Mouse (Mus musculus) limb, embryonic 12.5 days (tissue): ENCODE results near the gene Wiz. TPM values are rescaled to one million over a fixed set of nuclear protein-coding genes. Genes with fewer than 3 reads are reported as not detected.

Experiments used
- ATAC-seq: fragments of 200-750 bp; cut with Nextera tagmentation; 2 replicates; pipeline ENCODE4 v1.8.0; 2017; ENCODE audit warnings: low read depth, moderate TSS enrichment; ENCODE audit not compliant: insufficient number of reproducible peaks, insufficient read depth, low FRiP score, low TSS enrichment
- H3K27ac ChIP-seq: fragments of 300-500 bp; sonication (generic); 2 replicates; pipeline ENCODE4 v1.5.1; 2016; ENCODE audit warnings: mild to moderate bottlenecking, moderate library complexity
- H3K27me3 ChIP-seq: fragments of 300-500 bp; sonication (generic); 2 replicates; pipeline ENCODE4 v1.6.1; 2016; ENCODE audit warnings: mild to moderate bottlenecking, moderate library complexity
- H3K36me3 ChIP-seq: fragments of 300-500 bp; sonication (generic); 2 replicates; pipeline ENCODE4 v1.6.1; 2016; ENCODE audit warnings: mild to moderate bottlenecking, moderate library complexity
- H3K4me1 ChIP-seq: fragments of 300-500 bp; sonication (generic); replicated peaks from 2 replicates; pipeline ENCODE4 v1.6.1; 2016
- H3K4me2 ChIP-seq: fragments of 300-500 bp; sonication (generic); 2 replicates; pipeline ENCODE4 v1.6.1; 2016; ENCODE audit warnings: mild to moderate bottlenecking, moderate library complexity
- H3K4me3 ChIP-seq: fragments of 300-500 bp; sonication (generic); replicated peaks from 2 replicates; pipeline ENCODE4 v1.5.1; 2016; ENCODE audit warnings: mild to moderate bottlenecking
- H3K9ac ChIP-seq: fragments of 300-500 bp; sonication (generic); replicated peaks from 2 replicates; pipeline ENCODE4 v1.6.1; 2016; ENCODE audit warnings: mild to moderate bottlenecking, moderate library complexity
- H3K9me3 ChIP-seq: fragments of 300-500 bp; sonication (generic); 2 replicates; pipeline ENCODE4 v1.6.1; 2016; ENCODE audit warnings: mild to moderate bottlenecking, moderate library complexity
- WGBS: fragments of 180-500 bp; shearing (Covaris S2); methylation state at CpG from one replicate; pipeline ENCODE4 v1.1.7; 2016; 5-methylcytosine and 5-hydroxymethylcytosine counted together
- polyA plus RNA-seq: library from polyadenylated mRNA; unstranded; fragments of >200 nt; fragmentation: Nextera tagmentation; extraction: Ambion mirVana; gene quantifications from 2 replicates; pipeline ENCODE4 v1.2.1, GENCODE M21; 2016

Wiz gene
- polyA plus RNA-seq: 30.0 and 37.3 TPM in 2 replicates

- H3K27me3 ChIP-seq: peaks cover 39% of the 10 kb centered on the region
- H3K9ac ChIP-seq: peak within 1 kb of the TSS; percentile 73
- ATAC-seq: peak; percentile 73
- H3K4me2 ChIP-seq: peak within 1 kb of the TSS; percentile 99
- H3K4me3 ChIP-seq: peak within 1 kb of the TSS; percentile 73
- H3K27ac ChIP-seq: peak within 1 kb of the TSS; percentile 79
- peaks cover 21% of the 10 kb centered on the region for H3K36me3 ChIP-seq
- WGBS: 1% methylated on average over 32 of the region's 44 CpGs
- H3K9me3 ChIP-seq: no peaks in the 10 kb centered on the region
- H3K4me1 ChIP-seq: peaks cover 14% of the 10 kb centered on the region
These were observed at the start of gene Wiz for GRCm38 (mm10) chr17:32389101-32389659. Wiz (minus strand) TSS chr17:32389439.

GRCm38 (mm10) chr17:32437106-32437505, 47.9 kb upstream of the Wiz start:
- ATAC-seq: no peak
- no peaks in the 10 kb centered on the region for H3K36me3 ChIP-seq
- WGBS: 92% methylated on average over 4 of the region's 4 CpGs
- H3K4me1 ChIP-seq: no peaks in the 10 kb centered on the region
- no peak overlapping the region for H3K4me2 ChIP-seq
- H3K9ac ChIP-seq: no peak overlapping the region
- H3K9me3 ChIP-seq: no peaks in the 10 kb centered on the region
- H3K27ac ChIP-seq: no peak overlapping the region
- no peak overlapping the region for H3K4me3 ChIP-seq
- peaks cover 4% of the 10 kb centered on the region for H3K27me3 ChIP-seq

DNA sequence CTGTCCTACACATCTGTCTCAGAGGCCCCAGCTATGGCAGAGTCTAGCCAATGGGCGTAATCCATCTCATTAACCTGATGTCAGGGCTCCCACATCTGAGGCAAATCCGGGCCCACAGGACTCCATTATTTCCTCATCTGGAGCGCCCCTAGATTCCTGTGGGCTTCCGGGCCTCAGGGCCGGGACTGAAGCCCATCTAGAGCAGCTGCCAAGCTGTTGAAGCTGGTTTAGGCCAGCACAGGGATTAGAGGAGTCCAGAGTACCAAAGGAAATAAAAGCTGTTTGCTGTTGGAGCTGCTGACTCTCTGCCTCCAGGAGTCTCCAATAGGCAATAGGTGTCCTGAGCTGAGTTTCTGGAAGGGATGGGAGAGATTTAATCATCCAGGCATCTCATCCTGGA, 45.9 kb upstream of the Wiz start:
- Histone ChIP-seq H3K27ac (no peak overlapping the region), H3K9ac (no peak overlapping the region), H3K36me3 (no peaks in the 10 kb centered on the region), H3K27me3 (no peaks in the 10 kb centered on the region; the same call in 1 of the 2 replicates), H3K4me3 (no peak overlapping the region), H3K9me3 (no peaks in the 10 kb centered on the region), H3K4me1 (no peaks in the 10 kb centered on the region), H3K4me2 (no peak overlapping the region)
- no peak for ATAC-seq
- 68% methylated on average over 5 of the region's 5 CpGs for WGBS

DNA sequence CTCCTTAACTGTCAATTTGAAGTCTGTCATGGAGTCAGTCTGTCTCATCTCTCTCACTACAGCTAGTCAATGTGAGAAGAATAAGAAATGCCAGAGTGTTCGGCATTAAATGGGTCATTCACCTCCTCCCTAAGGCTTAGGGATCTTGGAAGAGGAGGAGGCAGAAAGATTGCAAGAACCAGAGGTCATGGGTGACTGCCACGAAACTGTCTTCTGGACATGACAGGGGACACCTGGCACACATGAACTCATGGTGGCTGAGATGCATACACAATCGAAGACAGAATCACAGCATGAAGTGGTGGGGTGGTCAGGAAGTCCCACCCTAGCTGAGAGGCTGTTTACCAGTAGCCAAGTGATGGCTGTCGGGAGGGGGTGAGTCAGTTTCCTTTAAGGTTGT, 45.1 kb upstream of the Wiz start:
- Histone ChIP-seq H3K27ac (no peak overlapping the region), H3K4me2 (no peak overlapping the region), H3K36me3 (no peaks in the 10 kb centered on the region), H3K4me1 (no peaks in the 10 kb centered on the region), H3K4me3 (no peak overlapping the region), H3K27me3 (no peaks in the 10 kb centered on the region; the same call in 1 of the 2 replicates), H3K9ac (no peak overlapping the region), H3K9me3 (no peaks in the 10 kb centered on the region)
- 70% methylated on average over 4 of the region's 4 CpGs for WGBS
- ATAC-seq: no peak

- Histone ChIP-seq H3K4me2 (no peak overlapping the region), H3K27ac (no peak overlapping the region), H3K27me3 (no peaks in the 10 kb centered on the region; the same call in 1 of the 2 replicates), H3K9me3 (no peaks in the 10 kb centered on the region), H3K4me1 (no peaks in the 10 kb centered on the region), H3K4me3 (no peak overlapping the region), H3K9ac (no peak overlapping the region), H3K36me3 (no peaks in the 10 kb centered on the region)
- no peak for ATAC-seq
- 61% methylated on average over 3 of the region's 3 CpGs for WGBS
These were observed 42.7 kb upstream of the Wiz start for GRCm38 (mm10) chr17:32431972-32432371.

- H3K4me2 ChIP-seq: no peak overlapping the region
These were observed 37.4 kb upstream of the Wiz start for GRCm38 (mm10) chr17:32426610-32427009.

DNA sequence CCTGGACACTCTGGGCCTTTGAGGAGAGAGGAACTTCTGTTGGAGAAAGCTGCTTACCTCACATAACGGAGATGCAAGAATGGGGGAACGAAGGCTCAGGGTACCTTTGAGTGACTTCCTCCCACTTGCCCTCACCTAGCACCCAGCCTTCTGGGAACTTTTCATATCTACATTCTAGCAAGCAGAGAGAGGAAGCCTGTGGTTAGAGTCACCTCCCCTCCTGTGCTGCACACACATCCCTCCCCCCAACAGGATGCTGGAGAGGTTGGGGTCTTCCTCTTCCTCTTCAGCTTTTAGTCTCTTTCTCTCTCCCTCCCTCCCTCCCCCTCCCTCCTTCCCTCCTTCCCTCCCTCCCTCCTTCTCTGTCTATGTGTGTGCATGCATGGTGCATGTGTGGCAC, 34.8 kb upstream of the Wiz start, which contains the start of gene Pglyrp2:
TSS of gene Pglyrp2 (minus strand) at position 134 of the 400 bp plus-strand sequence.
- H3K4me3 ChIP-seq: no peak within 1 kb of the TSS
- no peak within 1 kb of the TSS for H3K4me2 ChIP-seq
- H3K4me1 ChIP-seq: no peaks in the 10 kb centered on the region
- peaks cover 5% of the 10 kb centered on the region; the same call in 1 of the 2 replicates for H3K27me3 ChIP-seq
- WGBS: 88% methylated on average over 2 of the region's 2 CpGs
- no peak for ATAC-seq
- H3K27ac ChIP-seq: no peak within 1 kb of the TSS
- no peak within 1 kb of the TSS for H3K9ac ChIP-seq
- H3K36me3 ChIP-seq: no peaks in the 10 kb centered on the region
- H3K9me3 ChIP-seq: no peaks in the 10 kb centered on the region

More at GRCm38 (mm10) chr17:32426610-32427009, 37.4 kb upstream of the Wiz start:
- no peak for ATAC-seq
- Histone ChIP-seq H3K27me3 (no peaks in the 10 kb centered on the region), H3K4me1 (no peaks in the 10 kb centered on the region), H3K27ac (no peak overlapping the region), H3K9ac (no peak overlapping the region), H3K9me3 (no peaks in the 10 kb centered on the region), H3K4me3 (no peak overlapping the region), H3K36me3 (no peaks in the 10 kb centered on the region)

DNA sequence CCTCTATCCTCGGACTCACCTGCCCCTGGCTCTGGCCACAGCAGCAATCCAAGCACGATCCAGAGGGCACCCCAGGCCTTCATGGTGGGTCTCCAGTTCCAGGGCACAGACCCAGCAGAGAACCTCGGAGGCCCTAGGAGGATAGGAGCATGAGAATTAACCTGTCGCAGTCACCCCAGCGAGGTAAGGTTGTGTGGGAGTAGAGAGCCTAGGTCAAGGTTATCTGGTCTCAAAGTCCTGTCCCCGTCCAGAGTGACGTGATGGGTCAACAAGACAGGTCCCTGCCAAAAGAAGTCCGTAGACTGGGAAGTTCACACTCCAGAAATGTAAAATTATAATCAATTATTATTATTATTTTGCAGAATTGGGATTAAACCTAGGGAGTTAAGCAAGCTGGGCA, 31.5 kb upstream of the Wiz start:
- no peak overlapping the region for H3K27ac ChIP-seq
- peaks cover 33% of the 10 kb centered on the region for H3K27me3 ChIP-seq
- ATAC-seq: no peak
- 75% methylated on average over 8 of the region's 8 CpGs for WGBS
- H3K36me3 ChIP-seq: no peaks in the 10 kb centered on the region
- H3K9me3 ChIP-seq: no peaks in the 10 kb centered on the region
- H3K4me2 ChIP-seq: no peak overlapping the region
- no peak overlapping the region for H3K4me3 ChIP-seq
- H3K4me1 ChIP-seq: no peaks in the 10 kb centered on the region
- no peak overlapping the region for H3K9ac ChIP-seq

GRCm38 (mm10) chr17:32419989-32420388, 30.8 kb upstream of the Wiz start:
- Histone ChIP-seq H3K9me3 (no peaks in the 10 kb centered on the region), H3K27me3 (peaks cover 41% of the 10 kb centered on the region), H3K36me3 (no peaks in the 10 kb centered on the region), H3K27ac (no peak overlapping the region), H3K4me1 (no peaks in the 10 kb centered on the region), H3K4me3 (no peak overlapping the region), H3K9ac (no peak overlapping the region), H3K4me2 (no peak overlapping the region)
- 85% methylated on average over 2 of the region's 2 CpGs for WGBS
- ATAC-seq: no peak

DNA sequence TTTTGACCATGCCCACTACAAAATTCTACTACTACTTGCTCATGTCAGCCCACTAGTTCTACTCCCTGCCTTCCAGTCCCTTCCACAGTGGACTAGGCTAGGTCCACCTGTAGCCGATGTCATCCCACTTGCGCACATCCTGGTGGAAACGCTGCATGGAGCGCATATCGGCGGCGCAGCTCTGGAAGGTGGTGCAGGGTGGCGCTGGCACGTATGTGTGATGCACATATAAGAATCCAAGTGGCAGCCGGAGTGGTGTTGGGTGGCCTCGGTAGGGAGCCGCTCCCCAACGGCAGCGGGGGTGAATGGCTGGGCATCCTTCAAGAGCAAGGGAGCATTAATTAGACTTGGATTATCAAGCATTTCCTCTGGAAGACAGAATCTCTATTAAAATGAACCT, 27.5 kb upstream of the Wiz start:
- 93% methylated on average over 14 of the region's 14 CpGs for WGBS
- ATAC-seq: no peak
- no peaks in the 10 kb centered on the region for H3K9me3 ChIP-seq
- no peak overlapping the region for H3K27ac ChIP-seq
- H3K4me2 ChIP-seq: no peak overlapping the region
- H3K36me3 ChIP-seq: no peaks in the 10 kb centered on the region
- no peaks in the 10 kb centered on the region for H3K4me1 ChIP-seq
- no peak overlapping the region for H3K9ac ChIP-seq
- H3K27me3 ChIP-seq: peaks cover 56% of the 10 kb centered on the region
- no peak overlapping the region for H3K4me3 ChIP-seq

DNA sequence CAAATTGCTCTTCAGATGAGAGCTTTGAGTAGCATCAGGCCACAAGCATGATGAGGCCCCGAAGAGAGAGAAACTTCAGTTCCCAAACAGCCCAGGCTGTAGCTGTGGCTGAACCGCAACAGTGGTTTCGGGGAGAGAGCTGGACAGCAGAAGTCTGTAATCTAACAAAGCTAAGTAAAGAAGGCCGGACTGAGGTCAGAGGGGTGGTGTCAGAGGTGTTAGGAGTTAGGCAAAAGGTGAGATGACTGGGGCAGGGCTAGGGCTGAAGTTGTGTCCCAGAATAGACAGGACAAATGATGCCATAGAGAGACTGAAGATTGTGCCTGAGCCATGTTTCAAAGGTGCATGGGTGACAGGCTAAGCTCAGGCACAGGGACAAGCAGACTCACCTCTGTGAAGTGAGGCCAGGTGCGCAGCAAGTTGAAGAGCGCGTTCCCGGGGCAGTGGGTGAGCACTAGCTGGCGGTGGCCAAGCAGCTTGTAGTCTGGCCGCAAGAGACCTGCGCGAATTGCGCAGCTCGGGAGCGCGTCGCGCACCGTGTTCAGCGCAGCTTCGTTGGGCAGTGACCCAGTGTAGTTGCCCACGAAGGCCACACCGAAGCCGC, 26.3 kb upstream of the Wiz start:
- Histone ChIP-seq H3K27me3 (peaks cover 53% of the 10 kb centered on the region), H3K9me3 (no peaks in the 10 kb centered on the region), H3K9ac (no peak overlapping the region), H3K4me1 (no peaks in the 10 kb centered on the region), H3K27ac (no peak overlapping the region), H3K36me3 (no peaks in the 10 kb centered on the region), H3K4me3 (no peak overlapping the region), H3K4me2 (no peak overlapping the region)
- ATAC-seq: no peak
- WGBS: 37% methylated on average over 24 of the region's 24 CpGs

GRCm38 (mm10) chr17:32411898-32412297, 22.7 kb upstream of the Wiz start:
- Histone ChIP-seq H3K36me3 (no peaks in the 10 kb centered on the region), H3K9ac (no peak overlapping the region), H3K4me3 (no peak overlapping the region), H3K9me3 (no peaks in the 10 kb centered on the region), H3K4me2 (no peak overlapping the region), H3K4me1 (no peaks in the 10 kb centered on the region), H3K27me3 (peaks cover 34% of the 10 kb centered on the region), H3K27ac (no peak overlapping the region)
- no peak for ATAC-seq
- 88% methylated on average over 6 of the region's 6 CpGs for WGBS
